Mouse (Mus musculus) embryonic facial prominence, embryonic 15.5 days (tissue): ENCODE data around the gene Dll3. TPM values are rescaled to one million over a fixed set of nuclear protein-coding genes. Genes with fewer than 3 reads are reported as not detected.
A peak's percentile ranks its signal among the peaks of the same experiment; 100 is the strongest.

ENCODE experiments used
- ATAC-seq: fragments of 200-750 bp; cut with Nextera tagmentation; 2 replicates; pipeline ENCODE4 v1.8.0; 2017; ENCODE audit warnings: low read depth, moderate TSS enrichment; ENCODE audit not compliant: insufficient number of reproducible peaks, low FRiP score, low TSS enrichment
- H3K27ac ChIP-seq: fragments of 300-500 bp; sonication (generic); replicated peaks from 2 replicates; pipeline ENCODE4 v1.5.1; 2015; ENCODE audit warnings: mild to moderate bottlenecking, inconsistent platforms
- H3K27me3 ChIP-seq: fragments of 300-500 bp; sonication (generic); 2 replicates; pipeline ENCODE4 v1.6.1; 2015; ENCODE audit warnings: inconsistent platforms
- H3K36me3 ChIP-seq: fragments of 300-500 bp; sonication (generic); 2 replicates; pipeline ENCODE4 v1.6.1; 2015; ENCODE audit warnings: mild to moderate bottlenecking, inconsistent platforms
- H3K4me1 ChIP-seq: fragments of 300-500 bp; sonication (generic); 2 replicates; pipeline ENCODE4 v1.6.1; 2015; ENCODE audit warnings: inconsistent platforms
- H3K4me2 ChIP-seq: fragments of 300-500 bp; sonication (generic); replicated peaks from 2 replicates; pipeline ENCODE4 v1.6.1; 2015; ENCODE audit warnings: mild to moderate bottlenecking, inconsistent platforms
- H3K4me3 ChIP-seq: fragments of 300-500 bp; sonication (generic); replicated peaks from 2 replicates; pipeline ENCODE4 v1.5.1; 2015; ENCODE audit warnings: mild to moderate bottlenecking, inconsistent platforms
- H3K9ac ChIP-seq: fragments of 300-500 bp; sonication (generic); 2 replicates; pipeline ENCODE4 v1.6.1; 2015; ENCODE audit warnings: inconsistent platforms
- H3K9me3 ChIP-seq: fragments of 300-500 bp; sonication (generic); replicated peaks from 2 replicates; pipeline ENCODE4 v1.6.1; 2016; ENCODE audit warnings: inconsistent platforms
- WGBS: fragments of 180-500 bp; shearing (Covaris S2); methylation state at CpG from one replicate; pipeline ENCODE4 v1.1.7; 2015; 5-methylcytosine and 5-hydroxymethylcytosine counted together
- polyA plus RNA-seq: library from polyadenylated mRNA; unstranded; fragments of >200 nt; fragmentation: Nextera tagmentation; extraction: Ambion mirVana; gene quantifications from 2 replicates; pipeline ENCODE4 v1.2.1, GENCODE M21; 2015

Gene Dll3
- polyA plus RNA-seq, 1 experiment from 2014 or later: 2.0 TPM

DNA sequence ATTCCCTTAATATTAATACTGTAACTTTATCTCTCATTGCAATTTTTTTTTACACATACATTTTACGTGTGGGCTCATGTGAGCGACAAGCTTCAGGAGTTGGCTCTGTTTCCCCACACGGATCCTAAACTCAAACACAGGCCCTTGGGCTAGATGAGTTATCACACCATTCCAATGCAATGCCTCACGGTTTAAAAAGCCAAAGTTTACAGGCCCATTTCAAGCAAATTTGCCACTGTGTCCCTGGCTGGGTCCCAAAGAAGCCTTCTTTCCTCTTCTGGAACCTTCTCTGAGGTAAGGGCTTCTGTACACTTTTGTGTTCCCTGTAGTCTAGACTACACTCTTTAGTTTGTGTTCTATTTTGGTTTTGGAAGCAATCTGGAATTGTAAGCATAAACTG is 32.5 kb upstream of the Dll3 start:
- 76% methylated on average over 4 of the region's 4 CpGs for WGBS
- no peak overlapping the region for H3K9ac ChIP-seq

DNA sequence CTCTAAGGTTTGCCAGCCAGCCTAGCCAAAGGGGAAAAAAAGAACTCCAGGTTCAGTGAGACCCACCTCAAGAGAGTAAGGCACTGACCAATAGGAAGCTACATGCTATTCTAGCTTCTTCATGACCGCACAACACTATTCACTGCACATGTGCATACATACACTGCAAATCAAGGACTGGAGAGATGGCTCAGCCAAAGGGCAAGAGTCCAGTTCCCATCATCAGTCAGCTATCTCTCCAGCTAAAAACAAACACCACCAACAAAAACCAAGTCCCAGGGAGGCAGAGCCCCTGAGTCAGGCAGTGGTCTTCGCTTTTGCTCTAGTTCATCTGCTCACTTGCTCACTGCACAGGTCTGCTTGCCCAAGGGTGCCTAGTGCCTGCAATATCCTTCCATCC is 26.2 kb upstream of the Dll3 start:
- WGBS: 98% methylated on average over 2 of the region's 2 CpGs
- Histone ChIP-seq H3K27me3 (no peaks in the 10 kb centered on the region), H3K4me1 (no peaks in the 10 kb centered on the region), H3K4me3 (no peak overlapping the region), H3K27ac (no peak overlapping the region), H3K9ac (no peak overlapping the region), H3K36me3 (peaks cover 87% of the 10 kb centered on the region), H3K4me2 (no peak overlapping the region), H3K9me3 (no peaks in the 10 kb centered on the region)
- ATAC-seq: no peak

More for the DNA sequence above, 32.5 kb upstream of the Dll3 start:
- ATAC-seq: no peak
- no peaks in the 10 kb centered on the region for H3K27me3 ChIP-seq
- peaks cover 15% of the 10 kb centered on the region for H3K4me1 ChIP-seq
- no peaks in the 10 kb centered on the region for H3K9me3 ChIP-seq
- no peak overlapping the region for H3K4me2 ChIP-seq
- H3K4me3 ChIP-seq: no peak overlapping the region
- H3K36me3 ChIP-seq: peaks cover 31% of the 10 kb centered on the region
- no peak overlapping the region for H3K27ac ChIP-seq

DNA sequence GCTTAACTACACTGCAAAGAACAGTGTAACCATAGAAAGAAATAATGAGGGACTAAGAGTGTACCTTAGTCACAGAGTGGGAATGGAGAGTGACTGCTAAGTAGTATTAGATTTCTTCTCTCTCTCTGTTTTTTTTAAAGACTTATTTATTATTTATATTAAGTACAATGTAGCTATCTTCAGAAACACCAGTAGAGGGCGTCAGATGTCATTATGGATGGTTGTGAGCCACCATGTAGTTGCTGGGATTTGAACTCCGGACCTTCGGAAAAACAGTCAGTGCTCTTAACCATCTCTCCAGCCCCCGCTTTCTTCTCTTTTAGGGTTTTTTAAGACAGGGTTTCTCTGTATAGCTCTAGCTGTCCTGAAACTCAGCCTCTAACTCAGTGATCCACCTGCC is 24.4 kb upstream of the Dll3 start:
- no peaks in the 10 kb centered on the region for H3K27me3 ChIP-seq
- H3K36me3 ChIP-seq: peaks cover 99% of the 10 kb centered on the region
- H3K9me3 ChIP-seq: no peaks in the 10 kb centered on the region
- no peak overlapping the region for H3K4me3 ChIP-seq
- WGBS: 79% methylated on average over 4 of the region's 4 CpGs
- no peak overlapping the region for H3K27ac ChIP-seq
- no peaks in the 10 kb centered on the region for H3K4me1 ChIP-seq
- no peak for ATAC-seq
- H3K9ac ChIP-seq: no peak overlapping the region
- H3K4me2 ChIP-seq: no peak overlapping the region

DNA sequence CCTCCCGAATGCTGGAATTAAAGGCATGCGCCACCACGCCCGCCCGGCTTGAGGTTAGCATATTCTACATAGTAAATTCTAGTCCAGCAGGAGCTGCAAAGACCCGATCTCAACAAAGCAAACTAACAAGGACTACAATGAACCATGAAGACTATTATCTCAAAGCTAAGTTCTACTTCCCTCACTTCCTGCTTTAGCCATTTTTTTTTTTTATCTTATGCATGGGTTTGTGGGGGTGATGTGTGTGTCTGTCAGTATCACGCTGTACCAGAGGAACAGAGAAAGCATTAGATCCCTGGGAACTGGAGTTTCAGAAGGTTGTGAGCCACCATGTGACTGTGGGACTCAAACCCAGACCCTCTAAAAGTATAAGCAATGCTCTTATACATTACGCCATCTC is 23.3 kb upstream of the Dll3 start:
- Histone ChIP-seq H3K27me3 (no peaks in the 10 kb centered on the region), H3K36me3 (peaks cover 99% of the 10 kb centered on the region), H3K4me3 (no peak overlapping the region), H3K4me2 (no peak overlapping the region), H3K9ac (no peak overlapping the region), H3K9me3 (no peaks in the 10 kb centered on the region), H3K4me1 (no peaks in the 10 kb centered on the region), H3K27ac (no peak overlapping the region)
- 98% methylated on average over 8 of the region's 8 CpGs for WGBS
- no peak for ATAC-seq

DNA sequence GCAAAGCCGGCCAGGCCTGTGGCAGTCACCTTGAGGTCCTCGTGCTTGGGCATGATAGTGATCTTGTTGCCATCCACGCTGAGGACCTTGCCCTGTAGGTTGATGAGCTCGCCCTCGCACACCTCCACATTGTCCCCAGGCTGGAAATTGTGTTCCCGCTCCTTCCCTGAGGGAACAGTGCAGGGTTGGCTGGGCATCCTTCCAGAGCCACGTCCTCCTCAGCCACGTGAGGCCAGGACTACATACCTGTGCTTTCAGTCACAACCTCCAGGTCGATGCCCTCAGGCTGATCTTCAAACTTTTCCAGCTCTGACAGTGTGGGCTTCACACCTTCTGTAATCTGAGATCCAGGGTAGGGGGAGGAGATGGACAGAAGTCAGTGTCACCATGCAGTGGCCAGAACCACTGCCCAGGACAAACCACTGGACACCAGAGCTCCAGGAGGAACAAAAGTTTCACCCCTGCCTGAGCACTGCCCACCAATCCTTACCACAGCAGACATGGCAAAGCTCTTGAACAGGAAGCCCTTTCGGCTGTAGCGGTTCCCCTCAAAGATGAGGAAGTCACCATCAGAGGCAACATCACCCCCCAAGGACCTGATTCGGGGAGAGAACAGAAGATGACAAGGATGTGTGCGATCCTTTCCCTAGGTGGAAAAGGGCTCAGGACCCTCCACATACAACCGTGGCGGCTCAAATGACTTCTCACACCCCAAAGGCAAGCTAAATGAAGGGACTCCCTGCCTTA is 20.1 kb upstream of the Dll3 start:
- H3K4me1 ChIP-seq: no peaks in the 10 kb centered on the region
- no peak overlapping the region for H3K4me2 ChIP-seq
- no peaks in the 10 kb centered on the region for H3K27me3 ChIP-seq
- no peak overlapping the region for H3K9ac ChIP-seq
- WGBS: 89% methylated on average over 15 of the region's 15 CpGs
- H3K9me3 ChIP-seq: no peaks in the 10 kb centered on the region
- H3K36me3 ChIP-seq: peaks cover 100% of the 10 kb centered on the region
- H3K27ac ChIP-seq: no peak overlapping the region
- no peak overlapping the region for H3K4me3 ChIP-seq
- no peak for ATAC-seq

DNA sequence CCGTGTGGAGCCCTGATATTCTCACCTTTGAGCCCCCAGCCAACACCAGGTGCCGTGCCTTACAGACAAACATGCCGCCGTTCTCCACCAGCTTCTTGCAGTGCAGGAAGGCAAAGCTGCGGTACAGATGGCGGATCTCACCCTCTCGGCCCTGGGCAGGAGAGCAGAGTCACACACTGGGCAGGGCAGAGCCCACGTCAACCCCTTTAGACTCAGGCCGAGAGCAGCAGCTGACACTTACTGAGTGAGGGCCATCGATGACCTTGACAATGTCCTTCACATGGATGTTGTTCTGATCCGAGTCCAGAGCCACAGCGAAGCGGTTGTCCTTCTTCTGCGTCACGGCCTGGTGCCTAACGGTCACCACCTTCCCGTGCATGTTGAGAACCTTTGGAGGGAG is 16.7 kb upstream of the Dll3 start:
- no peak for ATAC-seq

DNA sequence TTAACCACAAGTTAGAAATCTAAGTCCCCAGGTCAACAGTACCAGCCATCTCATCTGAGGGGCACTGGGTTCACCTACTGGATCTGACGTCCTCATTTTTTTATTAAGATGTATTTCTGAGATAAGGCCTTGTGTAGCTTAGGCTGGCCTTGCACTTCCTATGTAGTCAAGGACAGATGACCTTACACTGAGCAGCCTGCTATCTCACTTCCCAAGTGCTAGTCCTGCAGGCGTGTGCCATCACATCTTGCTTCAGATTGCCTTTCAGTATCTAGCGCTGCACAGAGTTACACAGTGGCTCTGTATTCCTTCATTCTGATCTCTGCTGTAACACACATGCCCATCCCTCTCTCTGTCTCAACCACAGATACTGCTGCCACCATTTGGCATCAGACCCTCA is 16.0 kb upstream of the Dll3 start:
- 84% methylated on average over 3 of the region's 3 CpGs for WGBS
- H3K36me3 ChIP-seq: peaks cover 92% of the 10 kb centered on the region
- no peak for ATAC-seq
- H3K27me3 ChIP-seq: no peaks in the 10 kb centered on the region
- no peak overlapping the region for H3K9ac ChIP-seq
- no peak overlapping the region for H3K27ac ChIP-seq
- H3K4me2 ChIP-seq: no peak overlapping the region
- H3K4me1 ChIP-seq: no peaks in the 10 kb centered on the region
- no peaks in the 10 kb centered on the region for H3K9me3 ChIP-seq
- no peak overlapping the region for H3K4me3 ChIP-seq

More for the DNA sequence above, 16.7 kb upstream of the Dll3 start:
- Histone ChIP-seq H3K4me2 (no peak overlapping the region), H3K36me3 (peaks cover 98% of the 10 kb centered on the region), H3K4me3 (no peak overlapping the region), H3K9ac (no peak overlapping the region), H3K27ac (no peak overlapping the region), H3K9me3 (no peaks in the 10 kb centered on the region), H3K4me1 (no peaks in the 10 kb centered on the region), H3K27me3 (no peaks in the 10 kb centered on the region)
- 91% methylated on average over 17 of the region's 17 CpGs for WGBS

DNA sequence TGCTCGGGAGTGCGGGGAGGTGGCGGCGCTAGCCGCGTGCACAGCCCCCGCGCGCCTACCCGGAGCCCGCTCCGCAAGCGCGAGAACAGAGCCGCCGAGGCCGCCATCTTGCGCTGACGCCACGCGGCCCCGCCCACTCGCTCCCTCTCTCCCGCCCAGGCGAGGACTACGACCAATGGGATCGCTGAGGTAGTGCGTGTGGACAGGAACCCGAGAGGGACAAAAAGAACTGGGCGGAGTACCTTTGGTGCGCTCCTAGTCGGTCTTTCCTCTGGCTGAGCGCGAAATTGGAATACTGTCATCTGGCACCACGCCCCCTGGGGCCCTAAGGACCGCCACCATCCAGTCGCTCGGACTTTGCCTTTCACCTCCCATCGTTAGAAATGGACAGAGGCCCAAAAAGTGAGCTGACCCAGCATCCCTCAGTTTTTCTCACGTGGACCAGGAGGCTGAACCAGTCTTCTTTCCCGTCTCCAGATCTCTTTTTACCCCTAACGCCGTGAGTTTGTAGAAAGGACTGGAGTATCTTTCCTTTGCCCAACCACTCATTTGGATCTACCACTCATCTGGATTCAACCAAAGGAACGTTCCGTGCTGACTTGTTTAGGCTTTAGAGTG is 10.0 kb upstream of the Dll3 start, which contains the start of gene Timm50:
TSS of gene Timm50 (minus strand) at position 147 of the 618 bp plus-strand sequence.
- Histone ChIP-seq H3K27me3 (no peaks in the 10 kb centered on the region), H3K4me2 (peak within 1 kb of the TSS; percentile 74), H3K27ac (peak within 1 kb of the TSS; percentile 70; the same call in 1 of the 2 replicates), H3K36me3 (peaks cover 65% of the 10 kb centered on the region), H3K9ac (peak within 1 kb of the TSS; percentile 90), H3K9me3 (no peaks in the 10 kb centered on the region), H3K4me3 (peak within 1 kb of the TSS; percentile 99), H3K4me1 (peaks cover 19% of the 10 kb centered on the region)
- peak; percentile 94 for ATAC-seq
- WGBS: under 1% methylated on average over 45 of the region's 45 CpGs

DNA sequence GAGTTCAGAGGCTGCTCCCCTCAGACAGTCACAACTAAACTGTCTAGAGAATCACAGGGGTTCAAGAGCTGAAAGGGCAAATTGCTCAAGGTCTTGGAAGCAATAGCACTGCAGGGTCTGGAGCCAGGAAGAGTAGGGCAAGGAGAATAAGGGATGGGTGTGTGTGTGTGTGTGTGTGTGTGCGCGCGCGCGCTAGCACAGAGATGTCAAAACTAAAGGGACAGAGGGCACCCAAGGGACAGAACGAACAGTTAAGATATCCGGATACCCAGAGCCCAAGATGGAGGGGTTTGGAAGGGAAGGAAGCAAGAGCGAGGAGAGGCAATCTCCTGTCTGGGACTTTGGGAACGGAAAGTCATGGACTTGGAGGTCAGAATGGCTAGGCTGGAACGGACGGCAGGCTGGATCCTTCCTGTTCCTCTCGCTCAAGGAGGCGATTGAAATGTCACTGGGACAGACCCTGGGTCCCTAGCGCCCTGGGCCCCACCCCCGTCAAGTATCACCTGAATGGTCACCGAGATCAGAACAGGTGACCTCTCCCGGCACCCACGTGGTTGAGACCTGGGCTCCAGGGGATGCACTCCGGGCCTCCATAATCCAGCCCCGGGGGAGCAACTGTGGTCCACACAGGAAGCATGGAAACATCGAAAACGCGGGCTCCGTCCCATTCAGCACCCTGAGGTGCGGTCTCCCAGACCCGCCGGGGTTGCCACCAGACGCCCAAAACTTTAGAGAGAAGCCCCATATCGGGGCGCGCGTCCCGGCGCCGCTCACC is 9.3 kb upstream of the Dll3 start:
- 4% methylated on average over 35 of the region's 35 CpGs for WGBS
- peaks cover 65% of the 10 kb centered on the region for H3K36me3 ChIP-seq
- peak overlapping the region; percentile 74 for H3K4me2 ChIP-seq

DNA sequence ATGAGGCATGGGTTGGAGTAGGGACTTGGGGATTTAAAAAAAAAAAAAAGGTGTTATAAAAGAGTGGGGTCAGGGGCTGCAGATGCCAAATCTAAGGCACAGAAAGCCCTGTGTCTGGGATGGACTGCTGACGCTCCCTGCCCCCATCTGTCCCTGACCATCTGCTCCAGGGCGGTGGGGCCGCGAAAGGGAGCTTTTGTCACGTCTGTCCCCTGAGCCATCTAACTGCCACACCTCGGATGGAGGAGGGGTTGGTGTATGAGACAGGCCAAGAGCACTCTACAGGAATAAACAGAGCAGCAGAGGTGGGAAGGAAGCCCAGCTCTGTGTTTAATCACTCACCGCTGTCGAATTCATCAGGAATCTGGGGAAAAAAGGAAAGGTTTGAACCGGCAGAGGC is 7.7 kb upstream of the Dll3 start:
- Histone ChIP-seq H3K27me3 (no peaks in the 10 kb centered on the region), H3K9me3 (no peaks in the 10 kb centered on the region), H3K4me1 (peaks cover 19% of the 10 kb centered on the region), H3K4me3 (no peak overlapping the region), H3K9ac (no peak overlapping the region), H3K4me2 (no peak overlapping the region), H3K27ac (no peak overlapping the region), H3K36me3 (peaks cover 65% of the 10 kb centered on the region)
- ATAC-seq: no peak
- WGBS: 60% methylated on average over 9 of the region's 9 CpGs

More for the DNA sequence above, 9.3 kb upstream of the Dll3 start:
- peak overlapping the region; percentile 70; the same call in 1 of the 2 replicates for H3K27ac ChIP-seq
- H3K4me1 ChIP-seq: peaks cover 19% of the 10 kb centered on the region
- no peaks in the 10 kb centered on the region for H3K9me3 ChIP-seq
- peak overlapping the region; percentile 99 for H3K4me3 ChIP-seq
- ATAC-seq: peak; percentile 45
- H3K9ac ChIP-seq: peak overlapping the region; percentile 90
- no peaks in the 10 kb centered on the region for H3K27me3 ChIP-seq

DNA sequence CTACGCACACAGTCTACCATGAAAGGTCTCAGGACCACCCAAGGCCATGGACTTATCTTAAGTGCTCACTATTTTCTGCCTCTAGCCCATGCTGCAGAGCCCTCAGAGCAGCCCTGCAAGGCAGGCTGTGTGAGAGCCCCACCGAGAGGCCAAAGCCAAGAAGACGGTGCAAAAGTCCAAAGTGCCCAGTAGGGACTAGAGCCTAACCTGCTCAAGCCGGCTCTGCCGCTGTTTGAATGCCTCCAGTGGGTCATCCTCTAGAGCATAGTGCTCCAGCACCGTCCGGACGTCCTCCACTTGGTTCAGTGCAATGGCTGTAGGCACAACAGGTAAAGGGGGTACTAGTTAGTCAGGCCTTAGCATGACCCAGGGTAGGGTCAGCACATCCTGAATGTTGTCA is 4.2 kb upstream of the Dll3 start:
- peaks cover 27% of the 10 kb centered on the region for H3K27me3 ChIP-seq
- WGBS: 90% methylated on average over 8 of the region's 8 CpGs
- H3K4me1 ChIP-seq: peaks cover 24% of the 10 kb centered on the region
- no peak overlapping the region for H3K4me3 ChIP-seq
- H3K27ac ChIP-seq: no peak overlapping the region
- H3K9me3 ChIP-seq: no peaks in the 10 kb centered on the region
- no peak for ATAC-seq
- no peak overlapping the region for H3K9ac ChIP-seq
- H3K36me3 ChIP-seq: peaks cover 58% of the 10 kb centered on the region
- H3K4me2 ChIP-seq: no peak overlapping the region
